Mouse (Mus musculus) embryonic facial prominence, embryonic 14.5 days (tissue): ENCODE data around the gene Clgn. TPM values are rescaled to one million over a fixed set of nuclear protein-coding genes. Genes with fewer than 3 reads are reported as not detected.

Experiments
- ATAC-seq: fragments of 200-750 bp; cut with Nextera tagmentation; 2 replicates; pipeline ENCODE4 v1.8.0; 2017; ENCODE audit warnings: low read depth, moderate number of reproducible peaks, moderate TSS enrichment
- DNase-seq: peaks from one replicate; pipeline ENCODE4 v3.0.0-alpha.2; 2015; ENCODE audit warnings: low spot score
- H3K27ac ChIP-seq: fragments of 300-500 bp; sonication (generic); replicated peaks from 2 replicates; pipeline ENCODE4 v1.5.1; 2014; ENCODE audit warnings: low read depth, mild to moderate bottlenecking, low read length, moderate library complexity
- H3K27me3 ChIP-seq: fragments of 300-500 bp; sonication (generic); replicated peaks from 2 replicates; pipeline ENCODE4 v1.6.1; 2014; ENCODE audit warnings: low read length; ENCODE audit not compliant: control insufficient read depth, insufficient read depth
- H3K36me3 ChIP-seq: fragments of 300-500 bp; sonication (generic); 2 replicates; pipeline ENCODE4 v1.6.1; 2014; ENCODE audit warnings: low read length, mixed read lengths; ENCODE audit not compliant: control insufficient read depth, insufficient read depth
- H3K4me1 ChIP-seq: fragments of 300-500 bp; sonication (generic); 2 replicates; pipeline ENCODE4 v1.6.1; 2014; ENCODE audit warnings: antibody characterized with exemption, low read length; ENCODE audit not compliant: control insufficient read depth, insufficient read depth
- H3K4me2 ChIP-seq: fragments of 300-500 bp; sonication (generic); 2 replicates; pipeline ENCODE4 v1.6.1; 2014; ENCODE audit warnings: low read depth, mild to moderate bottlenecking, low read length, moderate library complexity, mixed read lengths
- H3K4me3 ChIP-seq: fragments of 300-500 bp; sonication (generic); 2 replicates; pipeline ENCODE4 v1.5.1; 2014; ENCODE audit warnings: low read depth, mild to moderate bottlenecking, low read length
- H3K9ac ChIP-seq: fragments of 300-500 bp; sonication (generic); 2 replicates; pipeline ENCODE4 v1.6.1; 2014; ENCODE audit warnings: low read depth, mild to moderate bottlenecking, low read length, moderate library complexity, mixed read lengths
- H3K9me3 ChIP-seq: fragments of 300-500 bp; sonication (generic); 2 replicates; pipeline ENCODE4 v1.6.1; 2016; ENCODE audit warnings: low read length; ENCODE audit not compliant: control insufficient read depth
- WGBS: fragments of 180-500 bp; shearing (Covaris S2); extraction: QIAGEN DNeasy Blood & Tissue Kit; methylation state at CpG from one replicate; pipeline ENCODE4 v1.1.7; 2014; 5-methylcytosine and 5-hydroxymethylcytosine counted together
- polyA plus RNA-seq: library from polyadenylated mRNA; unstranded; fragments of >200 nt; fragmentation: Nextera tagmentation; extraction: Ambion mirVana; gene quantifications from 2 replicates; pipeline ENCODE4 v1.2.1, GENCODE M21; 2014

The Clgn gene
- polyA plus RNA-seq, 1 experiment from 2014 or later: 4.1 TPM

DNA sequence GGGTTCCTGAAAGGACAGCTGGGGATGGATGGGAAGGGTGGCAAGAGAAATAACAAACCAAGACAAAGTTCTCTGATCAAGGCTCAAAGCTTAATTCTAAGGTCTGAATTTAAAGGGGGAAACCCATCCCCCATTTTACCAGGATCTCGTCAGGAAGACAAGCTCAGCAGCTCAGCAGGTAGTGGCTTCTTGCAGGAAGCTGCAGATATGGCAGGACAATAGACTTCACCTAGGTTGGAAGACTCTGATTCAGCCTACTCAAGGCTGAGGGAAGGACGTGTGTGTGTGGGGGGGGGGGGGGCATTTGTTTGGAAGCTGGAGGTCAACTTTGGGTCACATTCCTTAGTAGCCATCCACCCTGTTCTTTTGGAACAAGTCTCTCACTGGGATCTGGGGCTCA lies 6.8 kb upstream of the Clgn start:
- WGBS: 40% methylated on average over 2 of the region's 2 CpGs
- H3K4me3 ChIP-seq: no peak overlapping the region

DNA sequence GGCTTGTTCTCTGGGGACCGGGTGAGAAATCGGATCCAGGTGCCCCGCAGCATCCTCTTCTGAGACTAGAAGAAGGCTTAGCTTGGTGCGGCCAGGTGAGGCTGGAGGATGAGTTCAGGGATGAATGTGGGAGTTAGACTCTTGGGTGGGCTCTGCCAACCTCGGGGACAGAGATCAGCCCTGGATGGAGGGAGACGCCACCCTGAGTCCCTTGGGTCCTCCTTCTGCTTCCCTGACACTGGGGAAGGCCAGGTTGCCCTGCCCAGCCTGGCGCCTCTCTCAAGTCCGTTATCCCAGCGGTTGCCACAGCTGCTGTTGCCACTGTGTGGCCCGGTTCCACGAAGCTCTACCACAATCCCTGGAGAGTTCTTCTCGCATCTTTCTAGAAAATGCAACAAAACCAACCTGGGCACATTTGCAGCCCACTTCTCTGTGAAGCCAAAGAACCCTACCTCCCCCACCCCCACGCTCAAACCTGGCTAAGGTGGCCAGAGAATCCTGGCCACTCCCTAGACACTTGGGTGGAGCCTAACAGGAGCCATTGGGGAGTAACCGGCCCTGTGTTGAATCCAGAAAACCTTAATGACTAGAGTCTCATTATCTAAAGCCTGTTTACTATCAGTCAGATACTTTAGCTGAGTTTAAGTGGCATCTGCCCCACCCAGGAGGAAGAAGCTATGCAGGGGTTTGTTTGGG lies 487 bp downstream of the Clgn start:
- no peak for DNase-seq
- Histone ChIP-seq H3K4me3 (peak overlapping the region; percentile 46), H3K4me1 (peaks cover 3% of the 10 kb centered on the region; the same call in 1 of the 2 replicates), H3K27me3 (peaks cover 22% of the 10 kb centered on the region), H3K9me3 (no peaks in the 10 kb centered on the region), H3K36me3 (no peaks in the 10 kb centered on the region), H3K9ac (peak overlapping the region; percentile 68), H3K27ac (no peak overlapping the region), H3K4me2 (peak overlapping the region; percentile 74)
- 8% methylated on average over 10 of the region's 14 CpGs for WGBS
- ATAC-seq: peak; percentile 65

More for the DNA sequence above, 6.8 kb upstream of the Clgn start:
- H3K4me1 ChIP-seq: no peaks in the 10 kb centered on the region
- no peak overlapping the region for H3K9ac ChIP-seq
- ATAC-seq (no peak), DNase-seq (no peak)
- H3K9me3 ChIP-seq: no peaks in the 10 kb centered on the region
- no peaks in the 10 kb centered on the region for H3K27me3 ChIP-seq
- no peaks in the 10 kb centered on the region for H3K36me3 ChIP-seq
- H3K27ac ChIP-seq: no peak overlapping the region
- H3K4me2 ChIP-seq: no peak overlapping the region

- peaks cover 3% of the 10 kb centered on the region; the same call in 1 of the 2 replicates for H3K4me1 ChIP-seq
- no peak for ATAC-seq
- DNase-seq: no peak
- peaks cover 22% of the 10 kb centered on the region for H3K27me3 ChIP-seq
- H3K4me2 ChIP-seq: no peak overlapping the region
- H3K9me3 ChIP-seq: no peaks in the 10 kb centered on the region
- 50% methylated on average over 1 of the region's 1 CpGs for WGBS
- no peaks in the 10 kb centered on the region for H3K36me3 ChIP-seq
- no peak overlapping the region for H3K27ac ChIP-seq
- no peak overlapping the region for H3K4me3 ChIP-seq
- no peak overlapping the region for H3K9ac ChIP-seq
Measured at GRCm38 (mm10) chr8:83392521-83392920, 2.9 kb downstream of the Clgn start.

DNA sequence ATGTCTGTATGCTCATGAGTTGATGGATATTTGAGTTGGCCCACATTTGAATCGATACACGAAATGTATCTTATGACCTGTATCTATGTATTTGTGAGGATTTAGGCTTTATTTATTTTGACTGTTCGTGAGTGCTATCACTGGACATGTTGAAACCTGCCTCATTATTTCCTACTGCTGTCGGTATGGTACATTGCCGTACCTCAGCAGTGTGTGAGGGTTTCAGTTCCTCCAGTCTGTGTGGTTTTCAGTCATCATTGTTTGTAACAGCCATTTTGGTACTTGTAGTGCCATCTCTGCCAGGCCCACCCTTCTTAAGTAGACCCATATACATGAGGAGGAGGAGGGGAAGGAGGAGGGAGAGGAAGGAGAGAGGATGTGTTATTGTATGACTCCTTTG lies 4.7 kb downstream of the Clgn start:
- 76% methylated on average over 5 of the region's 5 CpGs for WGBS
- no peak overlapping the region for H3K27ac ChIP-seq

GRCm38 (mm10) chr8:83396680-83397079 lies 7.0 kb downstream of the Clgn start:
- ATAC-seq: no peak
- Histone ChIP-seq H3K4me3 (no peak overlapping the region), H3K9ac (no peak overlapping the region), H3K4me2 (no peak overlapping the region), H3K27me3 (no peaks in the 10 kb centered on the region), H3K4me1 (no peaks in the 10 kb centered on the region), H3K27ac (no peak overlapping the region), H3K9me3 (no peaks in the 10 kb centered on the region), H3K36me3 (no peaks in the 10 kb centered on the region)
- 88% methylated on average over 6 of the region's 6 CpGs for whole genome bisulfite sequencing
- no peak for DNase-seq

More for the DNA sequence above, 4.7 kb downstream of the Clgn start:
- Histone ChIP-seq H3K9me3 (no peaks in the 10 kb centered on the region), H3K4me3 (no peak overlapping the region), H3K4me1 (peaks cover 3% of the 10 kb centered on the region; the same call in 1 of the 2 replicates), H3K4me2 (no peak overlapping the region), H3K27me3 (peaks cover 13% of the 10 kb centered on the region), H3K36me3 (no peaks in the 10 kb centered on the region), H3K9ac (no peak overlapping the region)
- DNase-seq (no peak), ATAC-seq (no peak)

GRCm38 (mm10) chr8:83397726-83398125 lies 8.1 kb downstream of the Clgn start:
- Histone ChIP-seq H3K9ac (no peak overlapping the region), H3K9me3 (no peaks in the 10 kb centered on the region), H3K4me1 (no peaks in the 10 kb centered on the region), H3K4me2 (no peak overlapping the region), H3K27me3 (no peaks in the 10 kb centered on the region), H3K4me3 (no peak overlapping the region), H3K27ac (no peak overlapping the region), H3K36me3 (no peaks in the 10 kb centered on the region)
- ATAC-seq (no peak), DNase-seq (no peak)
- WGBS: 71% methylated on average over 4 of the region's 4 CpGs

GRCm38 (mm10) chr8:83405548-83405947 lies 15.9 kb downstream of the Clgn start:
- WGBS: 69% methylated on average over 10 of the region's 10 CpGs

DNA sequence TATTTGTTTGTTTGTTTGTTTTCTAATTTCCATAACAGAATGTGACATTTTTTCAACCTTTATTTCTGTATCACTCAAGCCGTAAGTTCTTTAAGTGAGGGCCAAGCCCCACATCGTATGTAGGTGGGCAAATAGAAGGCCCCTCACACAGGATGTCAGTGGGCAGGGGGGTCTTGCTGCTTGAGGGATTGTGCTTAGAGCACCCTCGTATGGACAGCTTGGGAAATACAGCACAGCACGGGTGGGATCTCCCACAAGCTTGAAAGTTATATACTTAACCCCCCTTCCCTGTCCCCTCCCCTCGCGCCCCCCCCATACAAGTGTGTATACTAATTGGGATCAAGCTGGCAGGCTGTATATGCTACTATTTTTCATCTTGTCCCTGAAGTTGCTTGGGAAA lies 17.2 kb downstream of the Clgn start:
- ATAC-seq: no peak
- H3K27ac ChIP-seq: no peak overlapping the region
- H3K36me3 ChIP-seq: no peaks in the 10 kb centered on the region
- no peaks in the 10 kb centered on the region for H3K9me3 ChIP-seq
- 37% methylated on average over 6 of the region's 6 CpGs for WGBS
- H3K9ac ChIP-seq: no peak overlapping the region
- H3K4me3 ChIP-seq: no peak overlapping the region
- H3K4me1 ChIP-seq: no peaks in the 10 kb centered on the region
- no peak overlapping the region for H3K4me2 ChIP-seq
- DNase-seq: no peak
- H3K27me3 ChIP-seq: no peaks in the 10 kb centered on the region

More at GRCm38 (mm10) chr8:83405548-83405947, 15.9 kb downstream of the Clgn start:
- no peak overlapping the region for H3K9ac ChIP-seq
- no peak for ATAC-seq
- H3K9me3 ChIP-seq: no peaks in the 10 kb centered on the region
- no peak overlapping the region for H3K27ac ChIP-seq
- H3K4me3 ChIP-seq: no peak overlapping the region
- H3K36me3 ChIP-seq: no peaks in the 10 kb centered on the region
- no peak for DNase-seq
- no peaks in the 10 kb centered on the region for H3K27me3 ChIP-seq
- no peaks in the 10 kb centered on the region for H3K4me1 ChIP-seq
- H3K4me2 ChIP-seq: no peak overlapping the region

GRCm38 (mm10) chr8:83408496-83408895 lies 18.8 kb downstream of the Clgn start:
- no peak for DNase-seq
- no peaks in the 10 kb centered on the region for H3K36me3 ChIP-seq
- no peak overlapping the region for H3K9ac ChIP-seq
- no peaks in the 10 kb centered on the region for H3K4me1 ChIP-seq
- WGBS: 81% methylated on average over 7 of the region's 7 CpGs
- H3K27me3 ChIP-seq: no peaks in the 10 kb centered on the region
- H3K4me2 ChIP-seq: no peak overlapping the region
- no peak overlapping the region for H3K4me3 ChIP-seq
- no peak overlapping the region for H3K27ac ChIP-seq
- ATAC-seq: no peak
- H3K9me3 ChIP-seq: no peaks in the 10 kb centered on the region
